Mouse (Mus musculus): ENCODE results near the gene Eif3l.

Eif3l gene

DNA sequence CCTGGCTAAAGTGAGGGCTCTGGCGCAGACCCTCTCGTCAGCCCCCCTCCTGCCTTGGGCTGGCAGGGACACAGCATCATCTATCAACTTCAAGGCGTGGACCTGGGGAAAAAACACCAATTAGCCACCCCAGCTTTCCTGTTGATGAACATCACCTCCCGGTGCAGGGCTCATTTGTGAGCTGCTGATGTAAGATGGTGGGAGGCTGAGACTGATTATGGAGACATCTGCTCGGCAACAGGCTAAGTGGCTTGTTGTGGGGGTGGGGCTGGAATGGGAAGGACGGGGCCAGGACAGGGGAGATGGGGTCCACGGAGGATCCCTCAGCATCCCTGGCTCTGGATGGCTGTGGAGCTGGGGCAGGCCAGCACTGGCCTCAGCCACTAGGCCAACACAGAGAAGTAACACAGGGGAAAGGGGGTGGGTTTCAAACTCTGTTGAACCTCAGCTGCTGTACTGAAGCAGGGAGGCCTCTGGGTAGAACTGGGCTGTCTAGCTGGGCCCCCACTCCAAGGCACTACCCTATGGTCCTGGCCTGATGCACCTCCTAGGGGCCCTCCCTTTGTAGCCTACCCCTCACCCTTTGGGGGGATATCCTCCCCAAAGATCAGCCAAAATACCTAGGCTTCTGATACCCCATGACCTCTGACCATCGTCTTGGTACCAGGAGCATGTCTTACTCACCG is 24.7 kb upstream of the Eif3l start:
- DNase-seq (ENCODE audit: low spot score in 2 of 2): no peak

DNA sequence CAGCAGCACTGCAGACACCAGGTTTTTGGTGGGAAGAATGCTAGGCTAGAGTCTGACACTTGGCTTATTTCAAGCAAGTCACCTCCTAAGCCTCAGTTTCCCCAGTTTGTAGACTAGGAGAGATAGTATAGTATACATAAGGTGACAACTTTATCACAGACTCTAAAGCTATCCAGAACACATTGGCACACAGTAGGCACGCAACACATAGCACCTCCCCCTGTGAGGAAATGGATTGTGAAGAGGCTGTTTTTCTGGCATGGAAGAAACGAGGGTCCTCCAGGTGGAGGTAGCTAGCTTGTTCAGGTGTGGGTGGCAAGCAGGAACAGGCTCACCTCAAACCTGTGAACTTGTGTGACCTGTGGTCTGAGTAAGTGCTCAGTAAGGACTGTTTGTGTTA is 24.0 kb upstream of the Eif3l start:
- no peak for DNase-seq (ENCODE audit: low spot score in 2 of 2)

DNA sequence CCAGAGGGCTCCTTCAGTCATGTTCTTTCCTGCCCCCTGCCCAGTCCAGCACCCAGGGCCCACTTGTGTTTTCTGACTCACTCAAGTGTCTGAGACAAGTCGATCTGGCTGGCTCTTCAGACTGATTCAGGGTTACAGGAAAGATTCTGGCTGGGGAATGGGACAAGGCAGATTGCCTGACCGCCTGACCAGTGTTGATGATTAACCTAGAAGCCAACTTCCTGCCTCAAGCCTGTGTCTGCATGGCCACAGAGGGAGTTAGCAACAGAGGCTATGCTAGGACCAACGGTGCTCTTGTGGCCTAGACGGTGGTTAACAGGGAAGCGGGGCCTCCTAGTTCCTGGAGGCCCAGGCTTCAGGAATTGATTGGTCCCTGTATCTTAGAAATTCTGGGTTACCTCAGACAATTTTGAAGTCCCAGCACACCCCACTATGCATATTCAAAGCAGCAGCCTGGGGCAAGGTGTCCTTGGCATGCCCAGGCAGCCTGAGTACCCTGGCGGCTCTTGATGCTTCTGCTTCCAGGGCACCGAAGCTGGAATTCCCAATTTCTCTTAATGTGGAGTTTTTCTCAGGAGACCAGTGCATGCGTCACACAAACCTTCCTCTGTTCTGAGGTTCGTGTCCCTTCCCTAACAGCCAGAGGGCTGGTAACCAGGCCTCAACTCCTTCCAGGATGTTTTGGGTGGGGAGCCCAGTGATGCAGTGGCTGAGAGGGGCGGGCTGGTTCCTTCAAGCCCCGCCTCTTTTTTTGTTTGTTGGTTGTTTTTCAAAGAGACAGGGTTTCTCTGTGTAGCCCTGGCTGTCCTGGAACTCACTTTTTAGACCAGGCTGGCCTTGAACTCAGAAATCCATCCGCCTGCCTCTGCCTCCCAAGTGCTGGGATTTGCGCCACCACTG is 23.3 kb upstream of the Eif3l start:
- no peak for DNase-seq (ENCODE audit: low spot score in 2 of 2)

DNA sequence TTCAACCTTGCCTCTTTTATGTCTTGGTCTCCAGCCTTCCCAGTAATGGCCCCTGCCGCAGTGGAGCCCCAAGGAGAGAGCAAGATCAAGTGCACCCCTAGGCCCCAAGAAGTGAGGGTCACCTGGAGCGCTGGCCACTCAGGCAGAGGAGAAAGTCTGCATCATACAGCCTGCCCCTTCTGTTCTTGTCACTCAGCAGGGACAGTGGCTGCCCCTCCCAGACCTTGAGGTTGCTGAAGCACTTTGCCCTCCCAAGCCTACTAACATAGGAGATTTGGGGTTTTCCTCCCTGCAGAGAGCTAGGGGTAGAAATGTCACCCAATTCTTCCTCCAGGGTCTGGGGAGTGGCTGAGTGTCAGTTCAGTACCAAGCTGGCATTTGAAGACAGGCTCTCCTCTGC is 22.6 kb upstream of the Eif3l start:
- no peak for DNase-seq (ENCODE audit: low spot score in 2 of 2)

DNA sequence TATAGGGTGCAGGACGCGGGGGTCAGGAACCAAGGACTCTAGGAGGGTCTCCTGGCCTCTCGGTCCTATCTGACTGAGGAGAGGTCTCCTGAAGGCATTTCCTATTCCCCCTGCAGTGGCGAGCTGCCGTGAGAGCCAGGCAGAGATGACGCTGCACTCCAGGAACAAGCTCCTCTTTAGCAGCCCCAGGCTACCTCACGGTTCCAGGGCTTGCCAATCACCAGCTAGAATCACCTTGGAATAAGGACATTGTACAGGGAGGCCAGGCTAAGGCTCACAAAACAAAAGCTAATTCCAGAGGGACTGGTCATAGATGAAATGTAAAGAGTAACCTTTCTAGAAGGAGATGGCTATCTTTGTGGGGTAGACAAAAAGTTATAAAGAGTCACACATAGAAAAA is 18.4 kb upstream of the Eif3l start:
- no peak for DNase-seq (ENCODE audit: low spot score in 2 of 2)

DNA sequence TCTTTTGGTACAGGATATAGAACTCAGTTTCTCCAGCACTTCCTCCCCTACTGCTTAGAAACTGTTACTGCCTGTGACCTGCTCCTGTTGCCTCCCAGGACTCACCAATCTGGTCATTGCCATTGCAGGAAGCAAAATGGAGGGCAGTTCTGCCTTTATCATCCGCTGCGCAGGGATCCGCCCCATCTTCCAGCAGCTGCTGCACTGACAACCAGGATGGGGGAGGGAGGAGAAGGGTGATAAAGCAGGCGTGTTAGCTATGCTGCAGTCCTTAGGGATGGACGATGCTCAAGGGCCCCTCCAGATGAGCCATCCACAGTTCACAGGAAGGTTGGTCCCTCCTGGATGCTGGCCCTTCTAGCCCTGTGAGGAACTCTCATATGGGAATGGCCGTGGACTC is 17.1 kb upstream of the Eif3l start:
- DNase-seq (ENCODE audit: low spot score in 2 of 2): no peak

DNA sequence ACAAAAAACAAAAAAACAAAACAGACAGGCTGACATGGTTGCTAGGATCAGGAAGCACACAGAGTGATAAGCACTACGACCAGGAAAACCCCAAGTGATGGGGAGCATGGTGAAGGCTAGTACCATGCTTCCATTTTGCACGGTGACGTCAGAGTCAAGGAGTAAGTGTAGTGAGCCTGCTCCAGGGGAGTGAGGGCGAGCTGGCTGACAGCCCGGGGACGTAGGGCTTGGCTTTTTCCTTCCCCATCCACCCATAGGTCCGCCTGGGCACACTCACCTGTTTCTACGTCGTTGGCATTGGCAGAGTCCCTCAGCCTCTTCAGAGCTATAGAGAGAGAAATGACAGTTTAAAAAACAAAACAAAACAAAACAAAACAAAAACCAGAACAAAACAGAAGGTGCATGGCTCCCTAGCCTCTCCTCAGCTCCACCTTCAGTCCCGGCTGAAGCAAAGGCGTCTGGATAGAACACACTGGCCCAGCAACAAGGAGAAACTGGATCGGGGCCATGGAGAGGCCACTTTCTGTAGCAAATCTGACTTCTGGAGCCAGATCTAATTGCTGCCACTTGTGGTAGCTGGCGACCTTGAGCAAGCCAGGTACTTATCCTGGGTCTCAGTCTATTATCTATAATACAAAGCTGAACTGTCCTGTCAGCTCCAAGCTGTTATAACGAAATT is 14.0 kb upstream of the Eif3l start:
- no peak for DNase-seq (ENCODE audit: low spot score in 2 of 2)

DNA sequence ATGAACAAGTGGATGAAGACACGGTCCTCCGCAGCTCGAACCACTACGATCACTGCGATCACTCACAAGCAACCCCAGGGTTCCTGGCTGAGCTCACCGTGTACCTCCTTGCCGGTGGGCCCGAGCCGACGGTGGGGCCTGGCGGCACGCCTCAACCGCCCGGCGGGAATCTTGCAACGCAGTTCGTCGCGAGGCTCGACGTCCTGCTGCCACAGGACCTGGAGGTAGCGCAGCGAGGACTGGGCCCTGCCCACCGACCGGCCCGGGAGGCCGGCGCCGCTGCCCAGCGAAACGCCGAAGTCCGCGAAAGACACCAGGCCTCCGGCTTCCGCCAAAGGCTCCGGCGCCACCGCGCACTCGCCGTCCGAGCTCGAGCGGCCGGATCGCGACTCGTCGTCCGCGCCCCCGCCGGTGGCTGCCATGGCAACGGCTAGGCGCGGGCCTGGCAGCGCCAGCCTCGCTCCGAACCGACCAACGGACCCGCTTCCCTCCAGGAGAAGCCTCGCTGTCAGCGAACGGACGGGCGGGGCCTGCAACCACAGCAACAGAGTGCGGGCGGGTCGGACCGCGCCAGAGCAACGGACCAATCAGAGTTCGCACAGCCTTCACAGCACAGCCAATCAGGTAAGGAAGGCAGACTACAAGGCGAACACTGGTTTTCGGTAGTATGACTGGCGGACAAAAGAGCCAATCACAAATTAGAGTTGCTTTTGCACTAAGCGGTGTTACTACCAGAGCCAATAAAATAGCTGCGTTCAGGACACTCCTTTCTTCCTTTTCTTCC is 12.4 kb upstream of the Eif3l start, which contains the start of gene Ankrd54:
Gene Ankrd54, minus strand, starts transcription at position 518 of the 784 bp plus-strand sequence.
- DNase-seq (ENCODE audit: low spot score in 2 of 2): peak; percentile 96 to 97

DNA sequence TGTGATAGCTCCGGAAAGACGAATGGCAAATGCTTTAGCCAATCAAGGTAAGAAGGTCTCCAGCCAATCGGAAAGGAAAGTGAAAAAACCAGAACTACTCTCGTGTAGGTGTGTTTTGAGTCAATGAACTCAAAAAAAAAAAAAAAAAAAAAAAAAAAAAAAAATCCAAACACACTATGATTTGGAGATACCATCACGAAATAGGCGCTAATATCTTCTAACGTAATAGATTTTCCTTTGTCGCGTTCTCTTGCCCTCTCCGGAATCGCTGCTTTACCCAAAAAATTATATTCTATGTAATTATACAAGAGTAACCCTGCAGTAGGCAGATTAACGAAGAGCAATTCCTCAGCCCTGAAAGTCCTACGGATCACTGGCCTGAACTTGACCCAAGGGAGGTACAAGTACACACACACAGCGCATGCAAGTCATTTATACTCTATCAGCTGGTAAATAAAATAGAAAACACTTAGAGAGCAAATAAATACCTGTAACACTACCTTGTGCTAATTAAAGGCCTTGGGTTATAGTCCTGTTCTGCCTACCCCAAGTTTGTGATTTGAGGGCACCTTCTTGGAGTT is 11.7 kb upstream of the Eif3l start:
- no peak for DNase-seq (ENCODE audit: low spot score in 2 of 2)

DNA sequence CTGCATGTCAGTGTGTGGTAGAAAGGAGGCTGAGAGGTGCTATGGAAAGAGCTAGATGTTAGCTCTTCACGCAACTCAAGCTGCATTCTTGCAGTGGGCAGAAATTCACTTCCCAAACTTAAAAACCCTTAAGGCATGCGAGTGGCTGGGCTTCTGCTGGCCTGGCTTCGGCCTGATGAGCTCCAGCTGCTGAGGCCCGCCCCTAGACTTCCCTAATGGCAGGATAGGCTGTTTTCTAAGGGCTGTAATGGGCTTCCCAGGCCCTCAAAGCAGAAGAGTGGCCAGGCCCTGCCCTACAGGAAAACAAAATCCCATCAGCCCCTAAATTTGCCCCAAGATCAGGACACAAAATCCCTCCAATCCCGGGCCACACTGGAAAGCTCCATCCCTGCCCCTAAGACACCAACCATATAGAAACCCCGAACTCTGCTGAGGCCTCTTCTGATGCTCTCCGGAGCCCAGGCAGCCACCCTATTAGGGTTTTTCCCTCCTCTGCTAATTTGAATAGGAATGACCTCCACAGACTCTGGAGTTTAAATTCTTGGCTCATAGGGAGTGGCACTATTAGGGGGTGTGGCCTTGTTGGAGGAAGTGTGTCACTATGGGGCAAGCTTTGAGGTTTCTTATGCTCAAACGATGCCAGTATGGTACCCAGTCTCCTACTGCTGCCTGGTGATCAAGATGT is 9.8 kb upstream of the Eif3l start:
- peak in 1 of 2 experiments; percentile 44 for DNase-seq (ENCODE audit: low spot score in 2 of 2)

DNA sequence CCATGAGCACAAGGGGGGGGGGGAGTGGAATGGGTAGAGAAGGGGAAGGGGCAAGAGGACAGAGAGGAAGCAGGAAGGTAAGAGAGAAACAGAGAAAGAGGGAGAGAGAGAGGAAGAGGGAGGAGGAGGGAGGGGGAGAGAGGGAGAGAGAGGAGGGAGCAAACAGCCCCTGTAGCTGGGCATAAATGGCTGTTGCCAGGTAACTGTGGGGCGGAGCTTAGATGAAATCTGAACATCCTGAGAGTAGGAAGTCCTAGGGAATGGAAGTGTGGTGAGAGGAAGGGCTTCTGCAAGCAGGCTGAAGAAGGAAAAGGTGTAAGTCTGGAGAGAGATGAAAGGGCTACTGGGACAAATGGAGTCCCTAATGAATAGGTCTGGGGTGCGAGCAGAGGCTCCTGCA is 8.7 kb upstream of the Eif3l start:
- DNase-seq (ENCODE audit: low spot score in 2 of 2): no peak

DNA sequence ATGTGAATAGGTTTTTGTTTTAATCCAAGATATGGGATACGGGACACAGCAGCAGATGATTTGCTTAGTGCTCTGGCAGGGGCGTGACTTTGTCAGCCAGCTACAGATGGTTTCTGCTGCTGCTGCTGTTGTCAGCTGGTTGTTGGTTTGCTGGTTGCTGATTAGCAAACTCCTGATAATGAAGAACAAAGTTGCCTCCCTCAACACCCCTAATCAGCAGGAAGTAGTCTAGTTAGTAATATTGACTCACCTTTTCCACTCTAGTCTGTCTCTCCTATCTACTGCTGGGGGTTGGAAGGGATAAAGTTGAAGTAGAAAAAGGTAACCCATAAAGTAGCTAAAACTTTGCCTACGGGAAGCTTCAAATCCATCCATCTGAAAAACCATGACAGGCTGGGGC is 7.3 kb upstream of the Eif3l start:
- no peak for DNase-seq (ENCODE audit: low spot score in 2 of 2)

DNA sequence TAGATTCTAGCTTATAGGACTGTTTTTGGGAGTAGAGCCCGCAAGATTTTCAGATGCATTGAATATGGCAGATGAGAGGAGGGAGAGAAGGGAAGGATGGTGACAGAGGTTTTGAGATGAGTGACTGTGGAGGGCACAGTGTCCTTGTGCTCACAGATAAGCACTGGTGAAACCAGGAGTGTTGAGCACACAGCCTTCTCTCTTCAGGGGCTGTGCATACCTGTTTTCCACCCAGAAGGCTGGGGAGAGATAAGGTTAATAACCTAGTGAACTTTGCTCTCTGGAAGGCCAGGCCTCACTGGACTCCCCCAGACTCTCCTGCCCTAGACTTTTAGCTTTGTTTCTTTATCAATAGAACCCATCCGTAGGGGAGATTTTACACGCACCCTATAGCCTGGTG is 6.6 kb upstream of the Eif3l start:
- DNase-seq (ENCODE audit: low spot score in 2 of 2): no peak

DNA sequence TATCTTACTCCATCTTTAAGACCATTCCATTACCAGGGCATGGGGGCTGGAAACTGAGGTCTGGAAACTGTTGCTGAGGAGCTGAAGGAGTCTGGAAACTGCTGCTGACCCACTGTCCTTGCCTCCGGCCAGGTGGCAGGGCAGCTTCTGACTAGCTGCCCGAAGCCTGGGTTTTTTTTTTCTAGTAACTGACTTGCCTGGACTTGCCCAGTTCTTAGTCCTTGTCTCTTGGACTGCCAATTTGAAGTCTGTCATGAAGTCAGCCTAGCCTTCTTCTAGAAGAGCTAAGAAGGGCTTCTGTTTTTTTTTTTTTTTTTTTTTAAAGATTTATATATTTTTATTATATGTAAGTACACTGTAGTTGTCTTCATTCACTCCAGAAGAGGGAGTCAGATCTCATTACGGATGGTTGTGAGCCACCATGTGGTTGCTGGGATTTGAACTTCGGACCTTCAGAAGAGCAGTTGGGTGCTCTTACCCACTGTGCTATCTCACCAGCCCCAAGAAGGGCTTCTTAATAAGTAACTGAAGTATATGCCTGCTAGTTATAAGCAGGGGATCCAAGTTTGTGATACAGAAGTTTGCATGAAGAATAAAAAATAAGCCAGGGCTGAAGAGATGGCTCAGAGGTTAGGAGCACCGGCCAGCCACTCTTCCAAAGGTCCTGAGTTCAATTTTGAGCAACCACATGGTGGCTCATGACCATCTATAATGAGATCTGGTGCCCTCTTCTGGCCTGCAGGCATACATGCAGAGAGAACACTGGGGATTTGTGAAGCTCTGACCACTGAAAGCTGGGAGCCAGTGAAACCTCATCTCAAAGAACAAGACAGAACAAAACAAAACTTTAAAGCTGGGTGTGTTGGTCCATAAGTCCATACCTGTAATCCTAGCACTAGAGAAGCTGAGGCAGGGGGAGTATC is 3.6 kb upstream of the Eif3l start:
- DNase-seq (ENCODE audit: low spot score in 2 of 2): no peak

DNA sequence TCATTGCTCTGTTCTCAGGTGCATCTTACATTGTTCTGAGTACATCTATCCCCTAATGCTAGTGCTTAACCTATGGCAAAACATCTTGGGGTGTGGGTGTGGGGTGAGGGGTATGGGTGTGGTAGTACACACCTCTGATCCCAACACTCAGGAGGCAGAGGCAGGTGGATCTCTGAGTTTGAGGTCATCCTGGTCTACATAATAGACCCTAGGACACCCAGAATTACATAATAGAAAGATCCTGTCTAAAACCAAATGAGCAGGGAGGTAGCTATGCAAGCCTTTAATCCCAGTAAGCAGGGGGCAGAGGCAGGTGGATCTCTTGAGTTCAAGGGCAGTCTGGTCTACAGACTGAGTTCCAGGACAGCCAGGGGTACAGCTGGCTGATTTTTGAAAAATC is 1.2 kb upstream of the Eif3l start:
- DNase-seq (ENCODE audit: low spot score in 2 of 2): no peak

DNA sequence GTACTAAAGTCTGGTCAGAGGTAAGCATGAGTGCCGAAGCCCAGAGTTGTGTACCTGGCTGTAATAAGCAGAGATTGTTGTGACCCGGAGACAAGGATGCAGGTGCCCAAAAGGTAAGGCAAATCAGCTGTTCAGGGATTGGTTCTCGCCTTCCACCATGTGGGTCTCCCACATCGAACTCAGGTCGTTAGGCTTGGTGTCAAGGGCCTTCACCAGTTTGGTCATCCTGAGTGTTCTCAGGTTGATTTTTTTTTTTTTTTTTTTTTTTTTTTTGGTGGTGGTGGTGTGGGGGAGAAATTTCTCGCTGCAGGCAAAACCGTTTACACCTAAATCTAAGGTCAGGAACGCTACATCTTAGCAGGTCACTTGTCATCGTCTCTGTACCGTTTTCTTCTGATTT is 533 bp upstream of the Eif3l start:
- DNase-seq (ENCODE audit: low spot score in 2 of 2): no peak

DNA sequence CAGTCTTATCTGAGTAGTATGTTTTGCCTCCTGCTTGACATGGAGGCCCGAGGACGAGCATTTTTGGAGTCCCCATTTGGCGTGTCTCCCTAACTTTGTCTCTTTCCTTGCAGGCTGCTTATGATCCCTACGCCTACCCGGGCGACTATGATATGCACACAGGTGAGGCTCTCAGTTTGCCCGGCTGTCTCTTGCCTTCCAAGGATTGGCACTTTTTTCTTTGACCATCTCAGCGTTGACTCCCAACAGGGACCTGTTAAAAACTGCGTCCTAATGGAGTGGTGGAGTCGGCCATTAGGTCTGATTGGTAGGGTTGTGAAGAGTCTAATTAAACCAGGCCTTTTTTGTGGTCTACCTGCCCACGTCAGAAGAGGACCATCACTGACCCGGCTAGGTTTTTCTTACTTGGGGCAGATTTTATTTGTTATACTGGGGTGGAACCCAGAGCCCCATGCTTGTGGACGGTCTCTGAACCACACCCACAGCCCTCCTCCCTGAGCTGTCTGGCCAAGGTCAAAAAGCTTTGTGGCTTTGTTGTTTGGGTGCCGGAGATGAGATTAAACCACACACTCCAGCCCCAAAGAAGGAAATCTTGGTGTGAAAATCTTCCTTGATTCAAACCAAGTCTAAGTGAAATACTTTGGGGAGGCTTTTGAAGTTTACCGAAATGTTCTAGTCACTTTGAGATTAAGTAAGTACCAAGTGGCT is 833 bp downstream of the Eif3l start:
- no peak for DNase-seq (ENCODE audit: low spot score in 2 of 2)

DNA sequence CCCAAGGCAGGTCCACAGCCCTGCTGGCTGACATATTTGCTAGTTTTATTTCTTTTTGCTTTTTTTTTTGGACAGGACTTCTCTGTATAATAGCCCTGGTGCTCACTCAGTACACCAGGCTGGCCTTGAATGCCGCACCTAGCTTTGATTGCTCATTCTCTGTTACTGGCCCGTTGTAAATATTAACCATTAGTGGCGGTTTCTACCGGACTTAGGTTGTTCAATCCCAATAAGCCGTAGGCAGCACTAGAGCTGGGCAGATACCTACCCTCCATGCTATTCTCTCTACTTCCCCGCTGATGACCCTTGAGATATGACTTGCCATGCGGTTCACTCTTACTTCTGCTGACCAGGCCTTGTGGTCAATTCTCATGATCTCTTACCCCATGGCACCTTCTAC is 4.6 kb downstream of the Eif3l start:
- DNase-seq (ENCODE audit: low spot score in 2 of 2): no peak

DNA sequence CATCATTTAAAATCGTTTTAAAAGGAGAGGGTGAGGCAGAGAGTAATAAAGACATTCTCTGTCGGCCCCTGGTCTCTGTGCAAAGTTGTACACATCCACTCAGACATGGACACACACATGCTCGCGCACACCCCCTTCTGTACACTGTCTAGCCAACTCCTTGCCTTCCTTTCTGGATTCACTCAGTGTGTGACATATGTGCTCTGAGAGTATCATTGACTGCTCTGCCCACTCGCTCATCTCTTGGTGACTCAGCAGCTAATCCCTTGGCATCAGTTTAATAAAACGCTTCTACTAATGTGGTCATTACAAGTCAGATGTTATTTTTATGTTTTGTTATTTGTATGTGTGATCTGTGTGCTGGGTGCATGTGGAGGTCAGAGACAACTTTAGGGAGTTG is 17.3 kb downstream of the Eif3l start:
- no peak for DNase-seq (ENCODE audit: low spot score in 2 of 2)

Data from urinary bladder, postnatal 4 days (tissue).